Mouse (Mus musculus): Measurements from ENCODE around the gene Pmpcb.
A peak's percentile ranks its signal among the peaks of the same experiment; 100 is the strongest.
"Not testable (repeated sequence)": the region's sequence is repeated elsewhere in the genome, so short reads cannot be mapped to it uniquely, and the experiment has no call there.

Gene Pmpcb

GRCm38 (mm10) chr5:21736956-21737585, at the start of gene Pmpcb:
Pmpcb (plus strand) TSS chr5:21737141.
- peak; percentile 87 for DNase-seq

- DNase-seq, result no peak
Observed at GRCm38 (mm10) chr5:21692230-21692629, 44.7 kb upstream of the Pmpcb start.

DNA sequence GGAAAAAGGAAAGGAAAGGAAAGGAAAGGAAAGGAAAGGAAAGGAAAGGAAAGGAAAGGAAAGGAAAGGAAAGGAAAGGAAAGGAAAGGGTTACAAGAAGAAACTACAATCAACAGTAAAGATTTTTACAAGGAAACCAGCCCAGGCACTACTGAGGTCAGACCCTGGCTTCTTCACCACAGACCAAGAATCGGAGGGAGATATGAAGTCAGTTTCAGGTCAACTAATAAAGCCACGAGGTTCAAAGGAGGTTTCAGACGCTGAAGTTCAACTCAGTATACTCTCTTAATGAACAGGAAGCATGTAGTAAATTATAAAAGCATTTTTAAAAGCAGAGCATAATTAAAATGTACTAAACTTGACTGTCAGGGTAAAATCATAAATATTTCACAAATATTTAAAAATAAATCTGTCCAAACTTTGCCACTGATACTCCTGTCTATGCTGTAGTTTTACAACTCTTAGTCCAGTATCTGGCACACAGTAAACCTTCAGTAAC, 43.5 kb upstream of the Pmpcb start:
- no peak for DNase-seq

- no peak for DNase-seq
Observed at GRCm38 (mm10) chr5:21694854-21695490, 42.0 kb upstream of the Pmpcb start.

DNA sequence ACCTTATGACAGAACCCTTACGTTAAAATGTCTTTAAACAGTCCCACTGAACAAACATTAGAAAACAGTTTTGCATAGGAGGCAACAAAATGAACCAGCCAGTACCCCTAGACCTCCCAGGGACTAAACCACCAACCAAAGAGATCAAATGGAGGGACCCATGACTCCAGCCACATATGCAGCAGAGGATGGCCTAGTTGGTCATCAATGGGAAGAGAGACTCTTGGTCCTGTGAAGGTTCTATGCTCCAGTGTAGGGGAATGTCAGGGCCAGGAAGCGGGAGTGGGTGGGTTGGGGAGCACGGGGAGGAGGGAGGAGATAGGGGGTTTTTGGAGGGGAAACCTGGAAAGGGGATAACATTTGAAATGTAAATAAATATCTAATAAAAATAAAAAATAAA, 37.4 kb upstream of the Pmpcb start:
- not testable (repeated sequence) for DNase-seq

- DNase-seq, result no peak
Observed at GRCm38 (mm10) chr5:21700272-21700821, 36.6 kb upstream of the Pmpcb start.

- no peak for DNase-seq
Observed at GRCm38 (mm10) chr5:21700934-21701333, 36.0 kb upstream of the Pmpcb start.

- DNase-seq, result peak; percentile 100
Observed at GRCm38 (mm10) chr5:21701351-21702008, 35.5 kb upstream of the Pmpcb start, which contains the start of gene Napepld. Napepld (minus strand) TSS chr5:21701396.

DNA sequence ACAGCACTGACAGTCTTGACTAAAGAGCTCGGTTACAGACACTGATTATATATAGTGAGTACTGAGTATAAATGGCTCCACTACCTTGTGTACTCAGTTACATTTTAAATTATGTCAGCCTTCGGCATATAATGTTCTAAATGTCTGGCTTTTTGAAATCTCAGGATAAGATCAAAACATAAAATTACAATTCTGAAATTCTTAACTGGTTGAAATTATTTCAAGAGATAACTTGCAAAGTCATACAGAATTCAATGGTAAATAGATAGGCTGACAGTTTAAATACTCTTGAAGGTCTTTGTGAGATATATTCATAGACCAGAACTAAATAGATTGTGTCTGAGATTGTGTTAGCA, 35.0 kb upstream of the Pmpcb start:
- DNase-seq, result no peak

GRCm38 (mm10) chr5:21702873-21703475, 34.0 kb upstream of the Pmpcb start:
- DNase-seq, result no peak

GRCm38 (mm10) chr5:21703708-21704107, 33.2 kb upstream of the Pmpcb start:
- DNase-seq, result no peak

GRCm38 (mm10) chr5:21706546-21706945, 30.4 kb upstream of the Pmpcb start:
- DNase-seq, result no peak

DNA sequence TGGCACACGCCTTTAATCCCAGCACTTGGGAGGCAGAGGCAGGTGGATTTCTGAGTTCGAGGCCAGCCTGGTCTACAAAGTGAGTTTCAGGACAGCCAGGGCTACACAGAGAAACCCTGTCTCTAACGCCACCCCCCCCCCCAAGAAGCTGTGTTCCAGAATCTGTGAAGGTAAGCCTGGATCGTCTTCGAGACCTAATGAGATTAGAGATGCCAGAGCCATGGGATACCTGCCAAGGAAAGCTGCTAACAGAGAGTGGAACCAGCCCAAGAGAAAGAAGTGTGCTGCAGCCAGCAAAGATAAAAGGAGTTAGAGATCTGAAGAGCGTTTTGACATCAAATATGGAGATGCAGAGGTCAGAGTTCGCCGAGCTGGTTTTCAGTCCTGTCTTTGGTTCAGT, 28.9 kb upstream of the Pmpcb start:
- DNase-seq, result not testable (repeated sequence)

DNA sequence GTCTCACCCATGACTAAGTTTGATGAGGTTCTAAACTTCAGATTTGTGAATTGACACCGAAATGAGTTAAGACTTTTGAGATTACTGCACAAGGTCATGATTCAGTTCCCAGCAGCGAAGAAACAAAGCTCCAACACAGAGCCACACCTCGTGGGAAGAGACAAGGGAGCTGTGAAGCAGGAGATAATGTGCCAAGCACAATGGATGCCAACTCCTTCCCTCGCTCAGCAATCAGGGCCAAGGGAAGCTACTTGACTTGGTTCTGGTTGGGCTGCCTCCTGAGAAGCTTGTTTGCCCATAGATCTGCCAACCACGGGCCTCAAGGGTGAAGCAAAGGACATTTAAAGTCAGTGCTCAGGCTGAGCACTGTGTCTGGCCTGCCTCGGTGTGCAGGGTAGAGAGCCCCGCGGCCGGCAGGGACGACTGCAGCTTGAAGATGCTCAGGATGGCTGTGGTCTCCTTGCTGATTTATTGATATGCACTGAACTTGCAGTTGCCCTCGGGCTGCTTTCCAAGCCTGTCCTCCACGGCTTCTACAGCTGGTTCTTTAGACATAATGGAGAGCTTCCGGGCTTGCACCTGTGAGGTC, 24.7 kb upstream of the Pmpcb start:
- no peak for DNase-seq

- no peak for DNase-seq
Observed at GRCm38 (mm10) chr5:21714447-21714846, 22.5 kb upstream of the Pmpcb start.

DNA sequence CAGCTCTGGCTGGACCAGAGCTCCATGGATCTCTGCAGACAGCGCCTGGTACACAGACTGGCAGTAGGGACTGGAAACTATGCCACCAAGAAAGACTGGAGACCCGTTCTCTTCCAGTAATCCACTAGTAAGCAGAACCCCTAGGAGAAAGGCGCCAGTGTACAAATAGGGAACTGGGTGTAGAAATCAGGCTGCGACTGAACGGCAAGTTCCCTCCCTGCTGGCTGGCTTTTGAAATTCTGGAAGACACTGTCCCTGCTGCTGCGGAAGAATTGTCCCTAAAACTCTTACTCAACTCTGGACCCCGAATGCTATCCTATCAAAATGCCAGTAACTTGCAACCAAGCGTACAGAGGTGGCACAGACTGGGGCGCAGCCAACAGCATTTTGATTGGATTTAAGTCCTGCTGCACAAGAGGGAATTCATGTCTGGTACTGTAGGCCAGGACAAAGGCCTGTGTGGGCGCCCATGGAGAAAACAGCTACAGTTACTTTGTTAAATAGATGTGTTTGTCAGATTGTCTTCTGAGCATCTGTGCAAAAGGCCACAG, 19.7 kb upstream of the Pmpcb start:
- no peak for DNase-seq

- no peak for DNase-seq
Observed at GRCm38 (mm10) chr5:21718546-21718945, 18.4 kb upstream of the Pmpcb start.

- DNase-seq, result no peak
Observed at GRCm38 (mm10) chr5:21719209-21719608, 17.7 kb upstream of the Pmpcb start.

DNA sequence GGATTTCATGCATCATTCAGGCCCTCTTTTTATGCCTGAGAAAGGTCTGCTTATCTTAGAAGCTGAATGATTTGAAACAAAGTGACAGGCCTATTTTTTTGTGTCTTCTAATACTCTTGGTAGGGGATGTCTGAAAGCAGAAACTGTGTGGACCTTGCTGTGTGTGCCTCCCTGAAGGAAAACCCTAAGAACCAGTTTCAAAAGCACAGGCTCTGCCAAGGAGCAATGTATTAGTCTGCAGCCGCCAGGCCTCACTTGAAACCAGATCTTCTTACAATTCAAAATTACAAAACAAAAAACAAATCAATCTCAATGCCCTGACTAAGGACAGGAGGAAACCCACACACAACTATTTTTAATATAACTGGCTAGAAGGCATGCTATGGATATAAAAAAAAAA, 12.5 kb upstream of the Pmpcb start:
- DNase-seq, result no peak

- DNase-seq, result no peak
Observed at GRCm38 (mm10) chr5:21724872-21725271, 12.1 kb upstream of the Pmpcb start.

DNA sequence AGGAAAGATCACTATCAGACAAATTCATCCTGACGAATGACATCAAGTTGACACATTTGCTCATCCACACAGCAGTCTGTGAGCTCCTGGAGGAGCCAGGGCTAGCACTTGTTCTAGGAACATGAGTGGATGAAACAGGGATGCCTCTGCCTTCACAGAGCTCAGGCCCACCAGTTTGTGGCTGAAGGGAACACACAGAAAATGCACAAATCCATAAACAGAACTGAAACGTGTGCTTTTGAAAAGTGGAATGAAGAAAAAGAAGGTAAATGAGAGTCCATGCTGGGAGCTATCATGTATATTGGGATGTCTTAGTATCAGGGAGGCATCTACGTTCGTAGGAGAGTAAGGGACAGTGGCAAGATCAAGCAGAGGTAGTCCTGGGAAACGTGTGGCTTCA, 7.8 kb upstream of the Pmpcb start:
- DNase-seq, result no peak

DNA sequence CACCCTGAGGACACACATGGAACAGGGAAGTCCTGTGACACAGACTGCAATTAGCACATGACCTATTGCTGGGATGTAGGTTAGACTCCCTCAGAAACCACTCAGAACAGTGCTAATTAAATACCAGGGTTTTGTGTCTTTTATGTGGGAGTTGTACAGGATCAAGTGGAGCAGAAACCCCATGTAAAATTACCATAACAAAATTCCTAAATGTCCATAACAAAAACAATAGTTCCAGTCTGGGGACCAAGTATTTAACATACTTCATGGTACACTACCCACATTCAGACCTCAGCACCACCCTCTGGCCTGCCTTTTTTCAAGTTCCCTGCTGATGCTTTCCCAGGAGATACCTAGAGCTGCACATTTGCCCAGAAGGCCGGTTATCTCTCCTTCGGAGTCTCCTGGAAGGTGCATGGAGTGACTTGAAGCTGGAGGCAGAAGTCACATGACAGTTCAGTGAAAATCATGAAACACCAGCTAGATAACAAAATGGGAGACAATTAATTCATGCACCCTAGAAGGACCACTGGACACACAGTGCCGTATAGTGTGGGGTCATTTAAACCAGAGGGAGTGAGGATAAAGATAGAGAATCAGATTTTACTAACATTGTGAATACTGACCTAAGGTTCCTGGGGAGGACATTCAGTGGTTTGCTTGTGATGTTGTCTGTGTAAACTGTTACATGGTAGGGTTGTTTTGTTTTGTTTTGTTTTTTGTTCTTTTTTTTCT, 4.6 kb upstream of the Pmpcb start:
- DNase-seq, result no peak

All from lung, postnatal 14 days (tissue).